Mouse (Mus musculus) embryonic facial prominence, embryonic 13.5 days (tissue): ENCODE data around the gene Jazf1. TPM values are rescaled to one million over a fixed set of nuclear protein-coding genes. Genes with fewer than 3 reads are reported as not detected.

Source experiments
- ATAC-seq: fragments of 200-750 bp; cut with Nextera tagmentation; 2 replicates; pipeline ENCODE4 v1.8.0; 2017; ENCODE audit warnings: low read depth; ENCODE audit not compliant: insufficient number of reproducible peaks, insufficient read depth, low FRiP score, low TSS enrichment
- H3K27ac ChIP-seq: fragments of 300-500 bp; sonication (generic); 2 replicates; pipeline ENCODE4 v1.5.1; 2015; ENCODE audit warnings: moderate library complexity, mild to moderate bottlenecking, inconsistent platforms
- H3K27me3 ChIP-seq: fragments of 300-500 bp; sonication (generic); 2 replicates; pipeline ENCODE4 v1.6.1; 2015; ENCODE audit warnings: mild to moderate bottlenecking, inconsistent platforms
- H3K36me3 ChIP-seq: fragments of 300-500 bp; sonication (generic); 2 replicates; pipeline ENCODE4 v1.6.1; 2015; ENCODE audit warnings: mild to moderate bottlenecking, inconsistent platforms
- H3K4me1 ChIP-seq: fragments of 300-500 bp; sonication (generic); 2 replicates; pipeline ENCODE4 v1.6.1; 2015; ENCODE audit warnings: inconsistent platforms
- H3K4me2 ChIP-seq: fragments of 300-500 bp; sonication (generic); 2 replicates; pipeline ENCODE4 v1.6.1; 2015; ENCODE audit warnings: moderate library complexity, mild to moderate bottlenecking, inconsistent platforms
- H3K4me3 ChIP-seq: fragments of 300-500 bp; sonication (generic); 2 replicates; pipeline ENCODE4 v1.5.1; 2015; ENCODE audit warnings: mild to moderate bottlenecking, inconsistent platforms
- H3K9ac ChIP-seq: fragments of 300-500 bp; sonication (generic); 2 replicates; pipeline ENCODE4 v1.6.1; 2015; ENCODE audit warnings: mild to moderate bottlenecking, inconsistent platforms
- H3K9me3 ChIP-seq: fragments of 300-500 bp; sonication (generic); 2 replicates; pipeline ENCODE4 v1.6.1; 2016; ENCODE audit warnings: inconsistent platforms
- WGBS: fragments of 180-500 bp; shearing (Covaris S2); methylation state at CpG from one replicate; pipeline ENCODE4 v1.1.7; 2015; ENCODE audit warnings: mixed read lengths; 5-methylcytosine and 5-hydroxymethylcytosine counted together
- polyA plus RNA-seq: library from polyadenylated mRNA; unstranded; fragments of >200 nt; fragmentation: Nextera tagmentation; extraction: Ambion mirVana; gene quantifications from 2 replicates; pipeline ENCODE4 v1.2.1, GENCODE M21; 2015

Gene Jazf1
- polyA plus RNA-seq, 1 experiment from 2014 or later = 11.3 TPM

- no peak for ATAC-seq
- WGBS = 44% methylated on average over 2 of the region's 2 CpGs
- H3K9ac ChIP-seq = no peak overlapping the region
- no peaks in the 10 kb centered on the region for H3K36me3 ChIP-seq
- H3K4me3 ChIP-seq = no peak overlapping the region
- no peaks in the 10 kb centered on the region for H3K27me3 ChIP-seq
- H3K27ac ChIP-seq = no peak overlapping the region
- H3K4me2 ChIP-seq = no peak overlapping the region
- H3K9me3 ChIP-seq = no peaks in the 10 kb centered on the region
- H3K4me1 ChIP-seq = peaks cover 28% of the 10 kb centered on the region
Measured at GRCm38 (mm10) chr6:53005544-53005943, 62.9 kb downstream of the Jazf1 start.

- ATAC-seq = no peak
- 87% methylated on average over 8 of the region's 8 CpGs for WGBS
Measured at GRCm38 (mm10) chr6:52990816-52991215, 77.6 kb downstream of the Jazf1 start.

GRCm38 (mm10) chr6:52987905-52988640, 80.4 kb downstream of the Jazf1 start:
- WGBS = 77% methylated on average over 6 of the region's 6 CpGs

More at GRCm38 (mm10) chr6:52990816-52991215, 77.6 kb downstream of the Jazf1 start:
- H3K27me3 ChIP-seq = no peaks in the 10 kb centered on the region
- H3K27ac ChIP-seq = no peak overlapping the region
- H3K36me3 ChIP-seq = no peaks in the 10 kb centered on the region
- no peak overlapping the region for H3K4me2 ChIP-seq
- no peak overlapping the region for H3K4me3 ChIP-seq
- no peaks in the 10 kb centered on the region for H3K4me1 ChIP-seq
- H3K9me3 ChIP-seq = peaks cover 2% of the 10 kb centered on the region; the same call in 1 of the 2 replicates
- no peak overlapping the region for H3K9ac ChIP-seq

GRCm38 (mm10) chr6:52987391-52987790, 81.0 kb downstream of the Jazf1 start:
- no peak for ATAC-seq
- Histone ChIP-seq H3K9ac (no peak overlapping the region), H3K4me2 (no peak overlapping the region), H3K9me3 (peaks cover 2% of the 10 kb centered on the region; the same call in 1 of the 2 replicates), H3K27ac (no peak overlapping the region), H3K4me3 (no peak overlapping the region), H3K27me3 (no peaks in the 10 kb centered on the region), H3K4me1 (peaks cover 9% of the 10 kb centered on the region), H3K36me3 (no peaks in the 10 kb centered on the region)
- WGBS = 53% methylated on average over 4 of the region's 4 CpGs

More at GRCm38 (mm10) chr6:52987905-52988640, 80.4 kb downstream of the Jazf1 start:
- no peak overlapping the region for H3K9ac ChIP-seq
- no peaks in the 10 kb centered on the region for H3K36me3 ChIP-seq
- H3K27ac ChIP-seq = no peak overlapping the region
- no peak overlapping the region for H3K4me2 ChIP-seq
- no peak for ATAC-seq
- no peak overlapping the region for H3K4me3 ChIP-seq
- H3K9me3 ChIP-seq = peaks cover 2% of the 10 kb centered on the region; the same call in 1 of the 2 replicates
- peaks cover 4% of the 10 kb centered on the region for H3K4me1 ChIP-seq
- H3K27me3 ChIP-seq = no peaks in the 10 kb centered on the region

- H3K27ac ChIP-seq = no peak overlapping the region
- ATAC-seq = no peak
- H3K4me2 ChIP-seq = no peak overlapping the region
- H3K27me3 ChIP-seq = no peaks in the 10 kb centered on the region
- H3K4me1 ChIP-seq = peaks cover 9% of the 10 kb centered on the region
- H3K4me3 ChIP-seq = no peak overlapping the region
- no peak overlapping the region for H3K9ac ChIP-seq
- H3K9me3 ChIP-seq = peaks cover 2% of the 10 kb centered on the region; the same call in 1 of the 2 replicates
- 86% methylated on average over 6 of the region's 6 CpGs for WGBS
- no peaks in the 10 kb centered on the region for H3K36me3 ChIP-seq
Measured at GRCm38 (mm10) chr6:52982175-52982574, 86.3 kb downstream of the Jazf1 start.

GRCm38 (mm10) chr6:52979503-52979902, 88.9 kb downstream of the Jazf1 start:
- Histone ChIP-seq H3K4me3 (no peak overlapping the region), H3K27me3 (no peaks in the 10 kb centered on the region), H3K4me2 (no peak overlapping the region), H3K27ac (no peak overlapping the region), H3K9ac (no peak overlapping the region), H3K9me3 (no peaks in the 10 kb centered on the region), H3K36me3 (no peaks in the 10 kb centered on the region), H3K4me1 (peaks cover 9% of the 10 kb centered on the region)
- no peak for ATAC-seq
- 88% methylated on average over 6 of the region's 6 CpGs for WGBS

- 92% methylated on average over 5 of the region's 5 CpGs for WGBS
- Histone ChIP-seq H3K4me1 (0 out of 2 replicates have a peak, but pooled peaks cover 4% of the 10 kb centered on the region), H3K36me3 (no peaks in the 10 kb centered on the region), H3K4me3 (no peak overlapping the region), H3K9me3 (no peaks in the 10 kb centered on the region), H3K4me2 (no peak overlapping the region), H3K27me3 (no peaks in the 10 kb centered on the region), H3K9ac (no peak overlapping the region), H3K27ac (no peak overlapping the region)
- no peak for ATAC-seq
Measured at GRCm38 (mm10) chr6:52973351-52973750, 95.1 kb downstream of the Jazf1 start.

- WGBS = 66% methylated on average over 7 of the region's 7 CpGs
- Histone ChIP-seq H3K4me2 (no peak overlapping the region), H3K9ac (no peak overlapping the region), H3K27me3 (no peaks in the 10 kb centered on the region), H3K9me3 (no peaks in the 10 kb centered on the region), H3K4me1 (peaks cover 8% of the 10 kb centered on the region; the same call in 1 of the 2 replicates), H3K27ac (no peak overlapping the region), H3K4me3 (no peak overlapping the region), H3K36me3 (no peaks in the 10 kb centered on the region)
- no peak for ATAC-seq
Measured at GRCm38 (mm10) chr6:52972138-52972537, 96.3 kb downstream of the Jazf1 start.

GRCm38 (mm10) chr6:52969717-52970261, 98.6 kb downstream of the Jazf1 start:
- Histone ChIP-seq H3K36me3 (no peaks in the 10 kb centered on the region), H3K4me3 (no peak overlapping the region), H3K27me3 (no peaks in the 10 kb centered on the region), H3K27ac (no peak overlapping the region), H3K9ac (no peak overlapping the region), H3K4me2 (no peak overlapping the region), H3K4me1 (peaks cover 17% of the 10 kb centered on the region), H3K9me3 (no peaks in the 10 kb centered on the region)
- 93% methylated on average over 2 of the region's 2 CpGs for whole genome bisulfite sequencing
- no peak for ATAC-seq

- peaks cover 25% of the 10 kb centered on the region for H3K4me1 ChIP-seq
- WGBS = 40% methylated on average over 12 of the region's 12 CpGs
Measured at GRCm38 (mm10) chr6:52968346-52968891, 100.0 kb downstream of the Jazf1 start.

GRCm38 (mm10) chr6:52967557-52968270, 100.7 kb downstream of the Jazf1 start:
- Histone ChIP-seq H3K4me1 (peaks cover 32% of the 10 kb centered on the region), H3K36me3 (no peaks in the 10 kb centered on the region), H3K27me3 (no peaks in the 10 kb centered on the region), H3K4me3 (no peak overlapping the region), H3K9me3 (no peaks in the 10 kb centered on the region), H3K4me2 (no peak overlapping the region), H3K9ac (no peak overlapping the region), H3K27ac (no peak overlapping the region)
- 40% methylated on average over 10 of the region's 10 CpGs for WGBS
- no peak for ATAC-seq

More at GRCm38 (mm10) chr6:52968346-52968891, 100.0 kb downstream of the Jazf1 start:
- no peak overlapping the region for H3K4me2 ChIP-seq
- H3K4me3 ChIP-seq = no peak overlapping the region
- H3K27me3 ChIP-seq = no peaks in the 10 kb centered on the region
- no peak overlapping the region for H3K27ac ChIP-seq
- ATAC-seq = no peak
- no peaks in the 10 kb centered on the region for H3K36me3 ChIP-seq
- H3K9ac ChIP-seq = no peak overlapping the region
- H3K9me3 ChIP-seq = no peaks in the 10 kb centered on the region
